Mouse (Mus musculus) embryonic fibroblast, embryonic 13.5 days (primary cell): Measurements from ENCODE around the gene Zfp831.

Experiments
- CTCF ChIP-seq: IDR thresholded peaks from 2 replicates; pipeline ENCODE4 v1.5.1; 2011; ENCODE audit warnings: mild to moderate bottlenecking, control low read depth, low read length, moderate library complexity, borderline replicate concordance; ENCODE audit not compliant: insufficient read depth
- POLR2A ChIP-seq: IDR thresholded peaks from 2 replicates; pipeline ENCODE4 v1.6.1; 2011; ENCODE audit warnings: low read depth, mild to moderate bottlenecking, control low read depth, low read length, moderate library complexity

GRCm38 (mm10) chr2:174673592-174674286 lies 30.4 kb downstream of the Zfp831 start:
- TF ChIP-seq CTCF (peak; percentile 63), POLR2A (no peak)
